Mouse (Mus musculus): Measurements from ENCODE around the gene Tsga10ip. TPM values are rescaled to one million over a fixed set of nuclear protein-coding genes. Genes with fewer than 3 reads are reported as not detected.

Tsga10ip gene
- total and polyA plus RNA-seq, 3 experiments, result 0.87 to 0.89 TPM; not detected in 1

DNA sequence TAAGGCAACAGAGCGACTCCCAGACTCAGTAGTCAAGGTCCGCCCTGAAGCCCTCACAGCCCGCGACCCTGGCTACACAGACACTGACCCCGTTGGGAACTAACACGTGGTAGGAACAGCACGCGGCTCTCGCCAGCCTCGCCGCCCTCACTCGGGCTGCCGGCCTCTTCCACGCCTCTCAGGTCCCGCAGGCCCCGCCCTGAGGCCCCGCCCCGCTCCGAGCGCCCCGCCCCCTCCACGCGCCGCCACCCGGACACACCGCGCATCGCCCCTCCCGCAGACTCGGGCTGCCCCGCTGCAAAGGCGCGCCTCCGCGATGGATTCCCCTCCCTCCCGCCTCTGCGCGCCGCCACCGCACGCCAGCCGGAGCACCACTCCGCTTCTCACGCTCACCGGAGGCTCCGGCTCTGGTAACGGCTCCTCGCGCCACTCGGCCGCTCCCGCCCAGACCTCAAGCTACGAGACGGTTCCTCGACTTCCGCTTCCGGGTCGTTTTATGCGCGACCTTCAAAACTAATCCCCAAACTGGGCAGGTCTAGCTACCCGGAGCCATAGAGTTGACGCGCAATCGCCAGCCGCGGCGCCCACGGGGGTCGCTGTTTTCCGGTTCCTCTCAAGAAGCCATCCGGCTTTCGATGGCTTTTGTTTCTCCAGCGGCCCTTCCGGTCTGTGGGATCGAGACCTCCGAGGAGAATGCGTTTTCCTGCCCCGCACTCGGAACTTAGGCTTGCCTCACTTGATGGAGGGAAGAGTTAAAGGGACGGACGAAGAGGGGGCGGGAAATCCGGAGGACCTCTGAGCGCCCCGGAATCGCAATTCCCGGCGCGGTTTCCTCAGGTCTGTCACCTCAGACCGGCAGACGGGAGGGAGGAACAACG is 35.9 kb downstream of the Tsga10ip start, which contains the start of gene Eif1ad (continued):
- peak; percentile 98 for TF ChIP-seq MAX (IDR thresholded peaks at IDR 0.05; ENCODE audit: low read length)
- 0 out of 2 replicates have a peak, but pooled peaks have one; percentile 34 for TF ChIP-seq E2F4 (IDR thresholded peaks at IDR 0.05; ENCODE audit: insufficient replicate concordance, low read depth, low read length)
- TF ChIP-seq ZC3H11A (IDR thresholded peaks at IDR 0.05; ENCODE audit: low read depth, low read length), result no peak
- TF ChIP-seq BHLHE40 (IDR thresholded peaks at IDR 0.05; ENCODE audit: low read depth, low read length), result peak; percentile 67
- TF ChIP-seq UBTF (IDR thresholded peaks at IDR 0.05; ENCODE audit: low read depth, low read length), result no peak
- peak; percentile 28; the same call in 1 of the 2 replicates for TF ChIP-seq ZNF384 (IDR thresholded peaks at IDR 0.05; ENCODE audit: low read depth, low read length)
- no peak; the same call in none of the 2 replicates for TF ChIP-seq POLR2AphosphoS2 (IDR thresholded peaks at IDR 0.05; ENCODE audit: low read depth, low read length)
- TF ChIP-seq KAT2A (IDR thresholded peaks at IDR 0.05; ENCODE audit: insufficient replicate concordance, low read length), result peak; percentile 83; the same call in 1 of the 2 replicates
- TF ChIP-seq PAX5 (IDR thresholded peaks at IDR 0.05; ENCODE audit: low read length), result no peak
- TF ChIP-seq TCF12 (IDR thresholded peaks at IDR 0.05; ENCODE audit: low read depth, low read length), result peak; percentile 22
- TF ChIP-seq ZKSCAN1 (IDR thresholded peaks at IDR 0.05; ENCODE audit: borderline replicate concordance, low read depth, low read length), result no peak
- TF ChIP-seq NELFE (IDR thresholded peaks at IDR 0.05; ENCODE audit: low read depth, low read length), result peak; percentile 58; the same call in 1 of the 2 replicates
- TF ChIP-seq CHD1 (IDR thresholded peaks at IDR 0.05; ENCODE audit: low read depth, low read length), result no peak
- TF ChIP-seq RAD21 (IDR thresholded peaks at IDR 0.05; ENCODE audit: low read depth, low read length), result no peak
- 0 out of 2 replicates have a peak, but pooled peaks have one; percentile 24 for TF ChIP-seq JUND (conservative IDR thresholded peaks at IDR 0.05; ENCODE audit: low read depth, low read length)

DNA sequence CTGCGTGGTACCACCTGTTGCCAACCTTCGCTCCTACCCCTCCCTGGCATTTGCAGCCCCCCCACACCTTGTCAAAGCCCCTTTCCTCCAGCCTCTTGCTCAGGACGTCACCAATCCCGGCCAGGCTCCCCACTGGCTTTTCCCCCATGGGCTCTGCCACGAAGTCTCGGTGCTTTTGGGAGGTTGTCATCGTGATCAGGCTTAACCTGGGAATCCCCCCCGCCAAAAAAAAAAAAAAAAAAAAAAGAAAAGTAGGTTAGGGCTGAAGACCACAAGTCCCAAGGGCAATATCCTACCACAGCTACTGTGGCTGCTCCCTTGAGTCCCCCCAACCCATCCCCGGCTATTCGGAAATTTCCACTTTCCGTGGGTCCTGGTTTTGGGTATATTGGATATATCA is 36.6 kb downstream of the Tsga10ip start:
- peak; percentile 80 for DNase-seq (ENCODE audit: extremely low read depth)
- peak overlapping the region; percentile 91 for H3K9ac ChIP-seq (ENCODE audit: insufficient read depth, low read depth)
- H3K4me3 ChIP-seq (replicated peaks in 1 of 3; ENCODE audit: low read depth in 2 of 3, low read length in 2 of 3, poor library complexity in 1 of 3), result peak overlapping the region; percentile 77 to 98 (median 81)
- H3K4me2 ChIP-seq (ENCODE audit: insufficient read depth, low read depth, poor library complexity, severe bottlenecking), result peak overlapping the region; percentile 80
- H3K79me2 ChIP-seq (replicated peaks; ENCODE audit: control insufficient read depth, extremely low read depth, insufficient read depth, poor library complexity, severe bottlenecking), result peaks cover 41% of the 10 kb centered on the region
- no peaks in the 10 kb centered on the region for H3K9me3 ChIP-seq (replicated peaks; ENCODE audit: low read length)
- in situ Hi-C loops (cut with MboI; ENCODE audit: low pct_ligation_motif_present, low pct_unique_long_range_greater_than_20kb, low sequenced_read_pairs) (no loop called here), dilution Hi-C loops (cut with MboI; ENCODE audit: extremely low pct_ligation_motif_present, extremely low pct_unique_long_range_greater_than_20kb, low sequenced_read_pairs) (no loop called here)
- H3K27ac ChIP-seq (ENCODE audit: insufficient read depth, low read depth), result peak overlapping the region; percentile 88
- peaks cover 30 to 54% of the 10 kb centered on the region in 2 experiments for H3K36me3 ChIP-seq (replicated peaks in 1 of 2; ENCODE audit: control insufficient read depth in 1 of 2, insufficient read depth in 1 of 2, low read length in 1 of 2)
- H3K4me1 ChIP-seq (ENCODE audit: control insufficient read depth in 1 of 2, insufficient read depth in 2 of 2), result peaks cover 19 to 44% of the 10 kb centered on the region in 2 experiments
- TF ChIP-seq USF2 (conservative IDR thresholded peaks at IDR 0.05; ENCODE audit: low read depth, low read length), result no peak
- peak; percentile 38 for TF ChIP-seq ETS1 (conservative IDR thresholded peaks at IDR 0.05; ENCODE audit: low read depth, low read length)
- peak; percentile 86; the same call in 1 of the 2 replicates for TF ChIP-seq SIN3A (IDR thresholded peaks at IDR 0.05; ENCODE audit: low read length)
- TF ChIP-seq ZNF384 (IDR thresholded peaks at IDR 0.05; ENCODE audit: low read depth, low read length), result peak; percentile 96
- TF ChIP-seq CHD2 (IDR thresholded peaks at IDR 0.05; ENCODE audit: low read length), result 0 out of 2 replicates have a peak, but pooled peaks have one; percentile 35
- TF ChIP-seq EP300 (IDR thresholded peaks at IDR 0.05; ENCODE audit: low read length), result peak; percentile 60
- TF ChIP-seq TCF12 (IDR thresholded peaks at IDR 0.05; ENCODE audit: low read depth, low read length), result no peak
- no peaks in the 10 kb centered on the region for H3K27me3 ChIP-seq (replicated peaks)

All from CH12.LX (cell line).